11 mouse cellular contexts compared by ENCODE assay signal in genomic region chr17:15084226-15084848, GRCm38 (mm10). TPM values are rescaled to one million over a fixed set of nuclear protein-coding genes. Genes with fewer than 3 reads are reported as not detected.
DNase-seq lines count a peak whose midpoint lies in the region; ATAC-seq lines count a peak whose summit lies in the region.
"Had no signal": no experiment of that assay in that cellular context is flagged by ENCODE, and none has a peak within 500 bp of the region (broad histone marks: within the 10 kb centered on the region; RNA-seq: fewer than 3 reads in every experiment).

No protein-coding gene starts in this region.

- DNase-seq in heart, adult 9 months (ENCODE audit: low spot score in 2 of 2), result no peak
- DNase-seq in MEL-GATA-1-ER (ENCODE audit: extremely low read depth, low read depth), result peak; percentile 92
- DNase-seq in B cell, adult 2 months, result no peak
- DNase-seq in layer of hippocampus, adult 9-11 months, result no peak
- DNase-seq in thymus, adult 18-20 months, result no peak
- DNase-seq: kidney, postnatal 25 days had no signal

- no peak overlapping the region for H3K27ac ChIP-seq in heart, embryonic 14.5 days (replicated peaks in 1 of 2; ENCODE audit: control insufficient read depth in 1 of 2, insufficient read depth in 1 of 2, low read depth in 2 of 2, low read length in 2 of 2)

- H3K4me2 ChIP-seq in heart, embryonic 14.5 days (ENCODE audit: low read length), result peak overlapping the region; percentile 32

- peaks cover 5 to 11% of the 10 kb centered on the region in 2 experiments; a peak in 3 of 4 replicates for H3K4me1 ChIP-seq in heart, embryonic 14.5 days (ENCODE audit: control insufficient read depth in 2 of 2, insufficient read depth in 2 of 2, low read length in 2 of 2)

- 0 out of 2 replicates have a peak, but pooled peaks have one; percentile 13 for ATAC-seq in heart, embryonic 14.5 days (ENCODE audit: insufficient number of reproducible peaks, insufficient read depth, low FRiP score, low read depth)
- ATAC-seq in hematopoietic stem cell, adult 5-6 weeks (replicated peaks in 1 of 2; ENCODE audit: insufficient read depth in 1 of 2, low FRiP score in 2 of 2, low TSS enrichment in 1 of 2, low read depth in 1 of 2, poor library complexity in 2 of 2, severe bottlenecking in 2 of 2), result peak; percentile 88 to 95
- peak; percentile 30; the same call in 1 of the 2 replicates for ATAC-seq in megakaryocyte, adult 5-6 weeks (ENCODE audit: poor library complexity, severe bottlenecking)

- H3K9me3 ChIP-seq in heart, embryonic 14.5 days (ENCODE audit: control insufficient read depth, low read length), result no peaks in the 10 kb centered on the region

- no peaks in the 10 kb centered on the region for H3K36me3 ChIP-seq in heart, embryonic 14.5 days (ENCODE audit: control insufficient read depth, insufficient read depth, low read length)

- H3K9ac ChIP-seq in heart, embryonic 14.5 days (ENCODE audit: low read length), result no peak overlapping the region

- H3K4me3 ChIP-seq in heart, embryonic 14.5 days (ENCODE audit: control insufficient read depth in 1 of 2, insufficient read depth in 1 of 2, low read depth in 1 of 2, low read length in 2 of 2), result no peak overlapping the region

- WGBS in heart, embryonic 14.5 days, result 21% methylated on average over 13 of the region's 13 CpGs

- H3K27me3 ChIP-seq in heart, embryonic 14.5 days (ENCODE audit: control insufficient read depth, insufficient read depth, low read length), result peaks cover 6% of the 10 kb centered on the region

RNA-seq across cellular contexts. Expression of gene Gm3448, which starts 43.0 kb away (rescaled TPM):
- polyA plus RNA-seq in heart, embryonic 14.5 days (2014; fragmentation: Nextera tagmentation; extraction: Ambion mirVana), result 2.5 and 2.6 TPM in 2 replicates
- total RNA-seq in hematopoietic stem cell, adult 5-6 weeks (2017), result 11.6 and 21.5 TPM in 2 replicates
- total RNA-seq in megakaryocyte, adult 5-6 weeks (2015), result 5.4 and 5.7 TPM in 2 replicates
- total RNA-seq in megakaryocyte, adult 5-6 weeks (2017), result 7.0 and 8.3 TPM in 2 replicates

RNA-seq across cellular contexts. Expression of gene Tcte3, which starts 43.0 kb away (rescaled TPM):
- polyA plus RNA-seq in heart, embryonic 14.5 days (2014; fragmentation: Nextera tagmentation; extraction: Ambion mirVana), result 0.45 TPM in 1 of 2 replicates, not detected in the other
- not detected in 2 replicates for total RNA-seq in hematopoietic stem cell, adult 5-6 weeks (2017)
- 0.39 and 4.2 TPM in 2 replicates for total RNA-seq in megakaryocyte, adult 5-6 weeks (2015)
- 0.81 TPM in 1 of 2 replicates, not detected in the other for total RNA-seq in megakaryocyte, adult 5-6 weeks (2017)
- total RNA-seq: gastrocnemius, adult 18-20 months had no signal
- polyA plus RNA-seq: hindbrain, embryonic 11.5 days had no signal

RNA-seq across cellular contexts. Expression of gene Ermard, which starts 43.3 kb away (rescaled TPM):
- polyA plus RNA-seq in heart, embryonic 14.5 days (2014; fragmentation: Nextera tagmentation; extraction: Ambion mirVana), result 58.8 and 61.6 TPM in 2 replicates
- 40.0 and 52.3 TPM in 2 replicates for total RNA-seq in hematopoietic stem cell, adult 5-6 weeks (2017)
- 82.8 and 84.3 TPM in 2 replicates for total RNA-seq in megakaryocyte, adult 5-6 weeks (2015)
- 45.1 and 59.1 TPM in 2 replicates for total RNA-seq in megakaryocyte, adult 5-6 weeks (2017)

Comparison
In these comparisons a context has a peak if more than half of its experiments do, and no peak if none do; other contexts are left out.
1. ATAC-seq: peak in every context shown above with its lines; median percentile 92 in hematopoietic stem cell, adult 5-6 weeks; 30 in megakaryocyte, adult 5-6 weeks; 13 in heart, embryonic 14.5 days.